Mouse (Mus musculus) embryonic fibroblast, embryonic 13.5 days (primary cell): ENCODE results near the gene Eln.

Experiments used
- CTCF ChIP-seq: IDR thresholded peaks from 2 replicates; pipeline ENCODE4 v1.5.1; 2011; ENCODE audit warnings: mild to moderate bottlenecking, control low read depth, low read length, moderate library complexity, borderline replicate concordance; ENCODE audit not compliant: insufficient read depth
- POLR2A ChIP-seq: IDR thresholded peaks from 2 replicates; pipeline ENCODE4 v1.6.1; 2011; ENCODE audit warnings: low read depth, mild to moderate bottlenecking, control low read depth, low read length, moderate library complexity

GRCm38 (mm10) chr5:134678031-134678430 lies 69.1 kb downstream of the Eln start:
- no peak for TF ChIP-seq CTCF
- no peak for TF ChIP-seq POLR2A
